Mouse (Mus musculus) C2C12 (cell line): ENCODE measurements around the gene Zfp335.
"Not testable (repeated sequence)": the region's sequence is repeated elsewhere in the genome, so short reads cannot be mapped to it uniquely, and the experiment has no call there.

ENCODE experiments used
- CEBPB ChIP-seq: IDR thresholded peaks from one replicate; pipeline ENCODE4 v1.6.1; 2011; ENCODE audit warnings: low read depth, mild to moderate bottlenecking, control low read depth, moderate library complexity
- CTCF ChIP-seq: IDR thresholded peaks from one replicate; pipeline ENCODE4 v1.5.1; 2011; ENCODE audit not compliant: control insufficient read depth, insufficient read depth, insufficient read length
- FOSL1 ChIP-seq: IDR thresholded peaks from one replicate; pipeline ENCODE4 v1.8.0; 2011; ENCODE audit warnings: mild to moderate bottlenecking, low read length; ENCODE audit not compliant: poor library complexity, insufficient read depth, severe bottlenecking
- MAX ChIP-seq: IDR thresholded peaks from one replicate; pipeline ENCODE4 v1.6.1; 2011; ENCODE audit warnings: mild to moderate bottlenecking, control low read depth
- MYOD1 ChIP-seq: IDR thresholded peaks from one replicate; pipeline ENCODE4 v1.6.1; 2011; ENCODE audit warnings: low read depth; ENCODE audit not compliant: control insufficient read depth, insufficient read length
- MYOG ChIP-seq: IDR thresholded peaks from one replicate; pipeline ENCODE4 v1.6.1; 2011; ENCODE audit not compliant: control insufficient read depth, insufficient read length; ENCODE audit errors: extremely low read depth
- USF1 ChIP-seq: IDR thresholded peaks from one replicate; pipeline ENCODE4 v1.6.1; 2011; ENCODE audit warnings: low read depth, mild to moderate bottlenecking, control low read depth, moderate library complexity

- TF ChIP-seq MYOG, CTCF, MAX, MYOD1, CEBPB, USF1, FOSL1: not testable (repeated sequence)
Measured at GRCm38 (mm10) chr2:164877376-164878215, 34.0 kb downstream of the Zfp335 start.
